Mouse (Mus musculus): ENCODE measurements around the gene Cnr2. TPM values are rescaled to one million over a fixed set of nuclear protein-coding genes. Genes with fewer than 3 reads are reported as not detected.

The Cnr2 gene
- total RNA-seq, 1 experiment = 0.04 TPM

DNA sequence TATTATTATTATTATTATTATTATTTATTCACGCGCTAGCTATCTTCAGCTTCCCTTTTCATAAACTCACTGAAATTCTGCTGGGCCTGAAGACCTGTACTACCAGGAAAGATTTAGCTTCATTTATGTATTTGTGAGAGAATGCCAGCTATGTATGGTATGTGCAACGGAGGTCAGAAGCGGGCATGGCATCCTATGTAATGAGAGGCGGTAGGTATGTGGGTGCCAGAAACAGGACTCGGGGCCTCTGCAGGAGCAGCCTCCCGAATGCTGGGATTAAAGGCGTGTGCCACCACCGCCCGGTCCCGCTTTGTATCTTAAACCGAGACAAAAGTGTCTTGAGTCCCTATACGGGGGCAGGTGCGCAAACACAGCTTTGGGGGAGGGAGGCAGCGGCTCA, 67.8 kb downstream of the Cnr2 start:
- peak overlapping the region; percentile 89 to 100 for H3K4me3 ChIP-seq (ENCODE audit: insufficient read depth in 1 of 2, low read depth in 1 of 2, low read length in 2 of 2, poor library complexity in 1 of 2, severe bottlenecking in 1 of 2)
- peaks cover 0 to 6% of the 10 kb centered on the region in 2 experiments; a peak in 1 of 4 replicates for H3K4me1 ChIP-seq (ENCODE audit: control insufficient read depth in 2 of 2, insufficient read depth in 2 of 2, low read length in 2 of 2, poor library complexity in 1 of 2)
- in situ Hi-C loops (cut with MboI; ENCODE audit: low sequenced_read_pairs in 2 of 2, unreplicated experiment in 2 of 2) = no loop called here
- DNase-seq (ENCODE audit: low read depth, low spot score) = no peak
- H3K36me3 ChIP-seq (ENCODE audit: control insufficient read depth, insufficient read depth, low read length, poor library complexity, severe bottlenecking) = peaks cover 18% of the 10 kb centered on the region
- TF ChIP-seq ZC3H11A (IDR thresholded peaks at IDR 0.05; ENCODE audit: borderline replicate concordance, low read depth, low read length) (no peak), ZNF384 (IDR thresholded peaks at IDR 0.05; ENCODE audit: low read depth, low read length) (no peak), MAFK (IDR thresholded peaks at IDR 0.05; ENCODE audit: insufficient read depth, low read depth, low read length) (no peak), HCFC1 (IDR thresholded peaks at IDR 0.05; ENCODE audit: borderline replicate concordance, insufficient read depth, low read length) (no peak), CHD2 (IDR thresholded peaks at IDR 0.05; ENCODE audit: low read depth, low read length) (no peak)
- H3K9ac ChIP-seq (ENCODE audit: insufficient read depth, low read depth, low read length, poor library complexity, severe bottlenecking) = peak overlapping the region; percentile 98
- peak overlapping the region; percentile 83 for H3K27ac ChIP-seq (ENCODE audit: insufficient read depth, low read depth, low read length, poor library complexity, severe bottlenecking)
- H3K9me3 ChIP-seq (ENCODE audit: control insufficient read depth, insufficient read depth, low read depth, low read length) = no peaks in the 10 kb centered on the region

DNA sequence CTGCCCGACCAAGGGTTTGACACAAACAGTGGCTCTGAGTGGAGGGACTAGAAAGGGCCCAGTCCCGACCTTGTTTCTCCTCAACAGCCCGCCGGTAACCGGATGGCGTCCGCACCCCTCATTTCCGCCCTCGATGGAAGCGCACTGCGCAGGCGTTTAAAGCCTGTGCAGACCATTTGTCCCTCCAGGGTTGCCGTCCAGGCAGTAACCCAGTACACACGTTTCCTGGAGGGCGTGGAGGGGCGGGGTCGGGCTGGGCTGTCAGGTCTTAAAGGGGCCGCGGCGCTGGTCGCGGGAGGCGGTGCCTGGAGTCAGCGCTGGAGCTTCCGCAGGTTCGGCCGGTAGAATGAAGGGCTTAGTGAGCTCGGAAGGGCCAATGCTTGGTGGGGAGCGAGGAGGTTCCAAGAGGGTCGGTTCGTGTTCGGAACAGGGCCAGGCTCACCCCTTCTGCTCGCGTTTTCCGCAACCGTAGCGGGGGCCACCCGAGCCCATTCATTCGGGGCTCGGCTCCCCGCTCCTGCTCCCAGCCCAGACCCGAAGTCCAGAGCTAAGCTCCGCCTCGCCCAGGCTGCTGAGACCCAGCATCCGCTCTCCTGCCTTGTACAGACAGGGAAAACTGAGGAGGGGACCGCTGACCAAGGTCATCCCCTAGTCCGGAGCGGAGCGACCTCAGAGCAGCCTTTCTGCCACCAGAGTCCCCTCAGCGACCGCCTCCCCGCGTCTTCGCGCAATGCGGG, 68.4 kb downstream of the Cnr2 start, which contains the start of gene Gale:
TSS of gene Gale (plus strand) at position 271 of the 737 bp plus-strand sequence.
- peaks cover 23% of the 10 kb centered on the region for H3K36me3 ChIP-seq (ENCODE audit: control insufficient read depth, insufficient read depth, low read length, poor library complexity, severe bottlenecking)

DNA sequence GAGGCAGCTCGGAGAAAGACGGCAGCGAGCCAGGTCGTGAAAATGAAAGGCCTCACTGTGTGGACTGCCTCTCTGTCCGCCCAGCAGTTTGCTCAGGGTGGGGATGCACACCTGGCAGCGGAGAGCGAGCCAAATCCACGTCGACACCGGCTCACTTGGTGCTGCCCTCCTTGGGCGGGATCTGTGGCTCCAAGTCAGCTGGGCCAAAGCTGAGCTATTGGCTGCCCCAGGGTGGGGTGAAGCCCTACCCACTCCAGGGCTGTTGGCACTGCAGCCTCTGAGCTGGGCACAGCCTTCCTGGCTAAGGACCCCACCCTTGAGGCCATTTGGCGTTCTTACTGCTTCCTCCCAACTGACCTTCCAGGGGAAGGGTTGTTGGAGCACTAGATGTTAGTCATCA, 69.2 kb downstream of the Cnr2 start:
- TF ChIP-seq HCFC1 (IDR thresholded peaks at IDR 0.05; ENCODE audit: borderline replicate concordance, insufficient read depth, low read length) (no peak), ZNF384 (IDR thresholded peaks at IDR 0.05; ENCODE audit: low read depth, low read length) (no peak), CHD2 (IDR thresholded peaks at IDR 0.05; ENCODE audit: low read depth, low read length) (no peak), MAFK (IDR thresholded peaks at IDR 0.05; ENCODE audit: insufficient read depth, low read depth, low read length) (no peak), ZC3H11A (IDR thresholded peaks at IDR 0.05; ENCODE audit: borderline replicate concordance, low read depth, low read length) (no peak)
- Histone ChIP-seq H3K4me1 (ENCODE audit: control insufficient read depth in 2 of 2, insufficient read depth in 2 of 2, low read length in 2 of 2, poor library complexity in 1 of 2) (peaks cover 0 to 3% of the 10 kb centered on the region in 2 experiments; a peak in 1 of 4 replicates), H3K9me3 (ENCODE audit: control insufficient read depth, insufficient read depth, low read depth, low read length) (no peaks in the 10 kb centered on the region), H3K27ac (ENCODE audit: insufficient read depth, low read depth, low read length, poor library complexity, severe bottlenecking) (no peak overlapping the region), H3K9ac (ENCODE audit: insufficient read depth, low read depth, low read length, poor library complexity, severe bottlenecking) (peak overlapping the region; percentile 73), H3K36me3 (ENCODE audit: control insufficient read depth, insufficient read depth, low read length, poor library complexity, severe bottlenecking) (peaks cover 31% of the 10 kb centered on the region), H3K4me3 (ENCODE audit: insufficient read depth in 1 of 2, low read depth in 1 of 2, low read length in 2 of 2, poor library complexity in 1 of 2, severe bottlenecking in 1 of 2) (peak overlapping the region; percentile 84 to 100)
- in situ Hi-C loops (cut with MboI; ENCODE audit: low sequenced_read_pairs in 2 of 2, unreplicated experiment in 2 of 2) = no loop called here
- no peak for DNase-seq (ENCODE audit: low read depth, low spot score)

More for the DNA sequence above, 68.4 kb downstream of the Cnr2 start, which contains the start of gene Gale:
- in situ Hi-C loops (cut with MboI; ENCODE audit: low sequenced_read_pairs in 2 of 2, unreplicated experiment in 2 of 2) = no loop called here
- no peaks in the 10 kb centered on the region for H3K9me3 ChIP-seq (ENCODE audit: control insufficient read depth, insufficient read depth, low read depth, low read length)
- DNase-seq (ENCODE audit: low read depth, low spot score) = peak; percentile 98
- TF ChIP-seq MAFK (IDR thresholded peaks at IDR 0.05; ENCODE audit: insufficient read depth, low read depth, low read length) = 0 out of 2 replicates have a peak, but pooled peaks have one; percentile 6
- no peak for TF ChIP-seq CHD2 (IDR thresholded peaks at IDR 0.05; ENCODE audit: low read depth, low read length)
- peak; percentile 70; the same call in 1 of the 2 replicates for TF ChIP-seq HCFC1 (IDR thresholded peaks at IDR 0.05; ENCODE audit: borderline replicate concordance, insufficient read depth, low read length)
- H3K27ac ChIP-seq (ENCODE audit: insufficient read depth, low read depth, low read length, poor library complexity, severe bottlenecking) = peak within 1 kb of the TSS; percentile 83
- H3K4me1 ChIP-seq (ENCODE audit: control insufficient read depth in 2 of 2, insufficient read depth in 2 of 2, low read length in 2 of 2, poor library complexity in 1 of 2) = peaks cover 0 to 3% of the 10 kb centered on the region in 2 experiments; a peak in 1 of 4 replicates
- H3K4me3 ChIP-seq (ENCODE audit: insufficient read depth in 1 of 2, low read depth in 1 of 2, low read length in 2 of 2, poor library complexity in 1 of 2, severe bottlenecking in 1 of 2) = peak within 1 kb of the TSS; percentile 89 to 100
- peak within 1 kb of the TSS; percentile 98 for H3K9ac ChIP-seq (ENCODE audit: insufficient read depth, low read depth, low read length, poor library complexity, severe bottlenecking)

DNA sequence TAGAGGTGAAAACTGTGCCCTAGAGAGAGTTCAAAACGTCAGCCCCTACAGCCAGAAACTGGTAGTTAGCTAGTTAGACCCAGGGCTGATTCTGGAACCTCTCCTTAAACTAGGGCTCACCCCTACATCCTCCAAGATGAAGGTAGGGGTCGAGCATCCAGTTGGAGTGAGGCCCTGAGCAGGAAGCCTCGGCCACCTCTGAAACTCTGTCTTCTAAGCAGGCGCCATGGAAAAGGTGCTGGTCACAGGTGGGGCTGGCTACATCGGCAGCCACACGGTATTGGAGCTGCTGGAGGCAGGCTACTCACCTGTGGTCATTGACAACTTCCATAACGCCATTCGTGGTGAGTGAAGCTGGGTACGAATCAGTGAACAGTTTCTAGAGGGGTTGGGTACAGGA, 69.9 kb downstream of the Cnr2 start:
- Histone ChIP-seq H3K27ac (ENCODE audit: insufficient read depth, low read depth, low read length, poor library complexity, severe bottlenecking) (no peak overlapping the region), H3K9me3 (ENCODE audit: control insufficient read depth, insufficient read depth, low read depth, low read length) (no peaks in the 10 kb centered on the region), H3K4me1 (ENCODE audit: control insufficient read depth in 2 of 2, insufficient read depth in 2 of 2, low read length in 2 of 2, poor library complexity in 1 of 2) (peaks cover 0 to 3% of the 10 kb centered on the region in 2 experiments; a peak in 1 of 4 replicates), H3K4me3 (ENCODE audit: insufficient read depth in 1 of 2, low read depth in 1 of 2, low read length in 2 of 2, poor library complexity in 1 of 2, severe bottlenecking in 1 of 2) (no peak overlapping the region), H3K9ac (ENCODE audit: insufficient read depth, low read depth, low read length, poor library complexity, severe bottlenecking) (no peak overlapping the region), H3K36me3 (ENCODE audit: control insufficient read depth, insufficient read depth, low read length, poor library complexity, severe bottlenecking) (peaks cover 33% of the 10 kb centered on the region)
- TF ChIP-seq ZNF384 (IDR thresholded peaks at IDR 0.05; ENCODE audit: low read depth, low read length) (no peak), CHD2 (IDR thresholded peaks at IDR 0.05; ENCODE audit: low read depth, low read length) (no peak), HCFC1 (IDR thresholded peaks at IDR 0.05; ENCODE audit: borderline replicate concordance, insufficient read depth, low read length) (no peak), MAFK (IDR thresholded peaks at IDR 0.05; ENCODE audit: insufficient read depth, low read depth, low read length) (no peak), ZC3H11A (IDR thresholded peaks at IDR 0.05; ENCODE audit: borderline replicate concordance, low read depth, low read length) (no peak)
- no peak for DNase-seq (ENCODE audit: low read depth, low spot score)
- in situ Hi-C loops (cut with MboI; ENCODE audit: low sequenced_read_pairs in 2 of 2, unreplicated experiment in 2 of 2) = no loop called here
